Mouse (Mus musculus) liver, embryonic 14.5 days (tissue): ENCODE measurements around the gene Tcp11. TPM values are rescaled to one million over a fixed set of nuclear protein-coding genes. Genes with fewer than 3 reads are reported as not detected.

ENCODE experiments used
- ATAC-seq: fragments of 200-750 bp; cut with Nextera tagmentation; 2 replicates; pipeline ENCODE4 v1.8.0; 2017; ENCODE audit warnings: moderate number of reproducible peaks, mild to moderate bottlenecking, moderate library complexity; ENCODE audit not compliant: insufficient read depth
- DNase-seq, 3 experiments: peaks; one replicate each; pipeline ENCODE4 v3.0.0-alpha.2; 2012 to 2013; ENCODE audit warnings: low read depth in 3 of 3, low spot score in 3 of 3
- H3K27ac ChIP-seq: fragments of 300-500 bp; sonication (generic); 2 replicates; pipeline ENCODE4 v1.5.1; 2014; ENCODE audit warnings: moderate library complexity, mild to moderate bottlenecking, control low read depth, inconsistent platforms
- H3K27me3 ChIP-seq: fragments of 300-500 bp; sonication (generic); 2 replicates; pipeline ENCODE4 v1.6.1; 2014; ENCODE audit warnings: mild to moderate bottlenecking, low read length, moderate library complexity; ENCODE audit not compliant: control insufficient read depth, insufficient read depth
- H3K36me3 ChIP-seq: fragments of 300-500 bp; sonication (generic); replicated peaks from 2 replicates; pipeline ENCODE4 v1.6.1; 2014; ENCODE audit warnings: low read depth; ENCODE audit not compliant: control insufficient read depth, insufficient read depth
- H3K4me1 ChIP-seq, 2 experiments: fragments of 200-500 bp in 1 of 2; fragments of 300-500 bp in 1 of 2; sonication (generic) in 1 of 2; replicated peaks; 2 replicates each; pipeline ENCODE4 v1.6.1; 2012 to 2014; ENCODE audit warnings: antibody characterized with exemption in 1 of 2, inconsistent platforms in 1 of 2, low read length in 1 of 2; ENCODE audit not compliant: control insufficient read depth in 2 of 2, insufficient read depth in 2 of 2
- H3K4me2 ChIP-seq: fragments of 300-500 bp; sonication (generic); 2 replicates; pipeline ENCODE4 v1.6.1; 2014; ENCODE audit warnings: low read depth, mild to moderate bottlenecking, control low read depth, moderate library complexity
- H3K4me3 ChIP-seq, 2 experiments: fragments of 200-500 bp in 1 of 2; fragments of 300-500 bp in 1 of 2; sonication (generic) in 1 of 2; 2 replicates each; pipeline ENCODE4 v1.5.1; 2012 to 2014; ENCODE audit warnings: low read depth in 2 of 2, low read length in 2 of 2, mild to moderate bottlenecking in 2 of 2, control low read depth in 1 of 2, inconsistent platforms in 1 of 2, moderate library complexity in 1 of 2; ENCODE audit not compliant: insufficient read depth in 1 of 2
- H3K9ac ChIP-seq: fragments of 300-500 bp; sonication (generic); replicated peaks from 2 replicates; pipeline ENCODE4 v1.6.1; 2014; ENCODE audit warnings: mild to moderate bottlenecking, control low read depth, moderate library complexity
- H3K9me3 ChIP-seq: fragments of 300-500 bp; sonication (generic); 2 replicates; pipeline ENCODE4 v1.6.1; 2016; ENCODE audit warnings: low read length, mixed read lengths; ENCODE audit not compliant: control insufficient read depth
- CTCF ChIP-seq: IDR thresholded peaks from 2 replicates; pipeline ENCODE4 v1.5.1; 2016; ENCODE audit warnings: antibody characterized with exemption, low read depth, control low read depth
- EP300 ChIP-seq: IDR thresholded peaks from 2 replicates; pipeline ENCODE4 v1.6.1; 2016; ENCODE audit warnings: antibody characterized with exemption, low read depth
- WGBS: fragments of 180-500 bp; shearing (Covaris S2); extraction: QIAGEN DNeasy Blood & Tissue Kit; methylation state at CpG from one replicate; pipeline ENCODE4 v1.1.7; 2014; ENCODE audit not compliant: insufficient replicate concordance; 5-methylcytosine and 5-hydroxymethylcytosine counted together
- polyA plus RNA-seq, 2 experiments: library from polyadenylated mRNA; depleted of rRNA in 1 of 2; stranded (reverse) in 1 of 2; unstranded in 1 of 2; fragments of >200 nt; fragmentation: Nextera tagmentation in 1 of 2; extraction: Ambion mirVana in 1 of 2; gene quantifications; 2 replicates each; pipeline versions ENCODE4 v1.2.1 to v1.2.3; 2012 to 2014

The Tcp11 gene
- polyA plus RNA-seq, 2 experiments: 0.16 TPM; not detected in 1

GRCm38 (mm10) chr17:28028236-28028635 lies 52.2 kb downstream of the Tcp11 start:
- no peaks in the 10 kb centered on the region for H3K27me3 ChIP-seq
- TF ChIP-seq CTCF (no peak), EP300 (no peak)
- no peak overlapping the region for H3K4me2 ChIP-seq
- peaks cover 0 to 26% of the 10 kb centered on the region in 2 experiments; a peak in 1 of 4 replicates for H3K4me1 ChIP-seq
- 65% methylated on average over 10 of the region's 10 CpGs for WGBS
- DNase-seq: no peak
- no peaks in the 10 kb centered on the region for H3K9me3 ChIP-seq
- no peak overlapping the region for H3K9ac ChIP-seq
- H3K27ac ChIP-seq: no peak overlapping the region
- no peaks in the 10 kb centered on the region for H3K36me3 ChIP-seq
- no peak overlapping the region for H3K4me3 ChIP-seq
- ATAC-seq: no peak

GRCm38 (mm10) chr17:28027197-28027596 lies 53.2 kb downstream of the Tcp11 start:
- Histone ChIP-seq H3K36me3 (no peaks in the 10 kb centered on the region), H3K27ac (no peak overlapping the region), H3K9ac (no peak overlapping the region), H3K4me3 (no peak overlapping the region), H3K9me3 (no peaks in the 10 kb centered on the region), H3K4me2 (no peak overlapping the region), H3K4me1 (peaks cover 0 to 26% of the 10 kb centered on the region in 2 experiments; a peak in 1 of 4 replicates), H3K27me3 (no peaks in the 10 kb centered on the region)
- no peak for DNase-seq
- no peak for TF ChIP-seq EP300
- TF ChIP-seq CTCF: no peak
- WGBS: 70% methylated on average over 6 of the region's 6 CpGs
- no peak for ATAC-seq

GRCm38 (mm10) chr17:28026111-28026872 lies 54.1 kb downstream of the Tcp11 start:
- no peak for ATAC-seq
- Histone ChIP-seq H3K9me3 (no peaks in the 10 kb centered on the region), H3K4me3 (no peak overlapping the region), H3K27ac (no peak overlapping the region), H3K9ac (no peak overlapping the region), H3K27me3 (no peaks in the 10 kb centered on the region), H3K4me2 (no peak overlapping the region; the same call in 1 of the 2 replicates), H3K36me3 (no peaks in the 10 kb centered on the region), H3K4me1 (peaks cover 0 to 20% of the 10 kb centered on the region in 2 experiments; a peak in 1 of 4 replicates)
- TF ChIP-seq EP300: no peak
- no peak for TF ChIP-seq CTCF
- whole genome bisulfite sequencing: 63% methylated on average over 14 of the region's 14 CpGs
- DNase-seq: no peak

GRCm38 (mm10) chr17:28025541-28025961 lies 54.9 kb downstream of the Tcp11 start:
- no peak overlapping the region for H3K9ac ChIP-seq
- 50% methylated on average over 5 of the region's 5 CpGs for whole genome bisulfite sequencing
- H3K4me3 ChIP-seq: no peak overlapping the region
- TF ChIP-seq EP300 (no peak), CTCF (no peak)
- no peaks in the 10 kb centered on the region for H3K36me3 ChIP-seq
- H3K9me3 ChIP-seq: no peaks in the 10 kb centered on the region
- ATAC-seq (no peak), DNase-seq (no peak)
- no peak overlapping the region for H3K27ac ChIP-seq
- no peak overlapping the region for H3K4me2 ChIP-seq
- H3K4me1 ChIP-seq: peaks cover 0 to 16% of the 10 kb centered on the region in 2 experiments; a peak in 1 of 4 replicates
- H3K27me3 ChIP-seq: no peaks in the 10 kb centered on the region

GRCm38 (mm10) chr17:28022854-28023655 lies 57.4 kb downstream of the Tcp11 start:
- DNase-seq: no peak
- Histone ChIP-seq H3K27me3 (no peaks in the 10 kb centered on the region), H3K9me3 (no peaks in the 10 kb centered on the region), H3K9ac (no peak overlapping the region), H3K4me3 (no peak overlapping the region), H3K27ac (no peak overlapping the region), H3K4me2 (no peak overlapping the region), H3K36me3 (no peaks in the 10 kb centered on the region), H3K4me1 (peaks cover 0 to 12% of the 10 kb centered on the region in 2 experiments; a peak in 1 of 4 replicates)
- 78% methylated on average over 22 of the region's 22 CpGs for whole genome bisulfite sequencing
- TF ChIP-seq CTCF (no peak), EP300 (no peak)
- no peak for ATAC-seq
